Mouse (Mus musculus) forelimb bud, embryonic 11.5 days (tissue): Measurements from ENCODE around the gene Cnot3.
"Not testable (repeated sequence)": the region's sequence is repeated elsewhere in the genome, so short reads cannot be mapped to it uniquely, and the experiment has no call there.

Experiments used
- DNase-seq: peaks from one replicate; pipeline ENCODE4 v3.0.0-alpha.2; 2012; ENCODE audit warnings: low read depth, low spot score

Cnot3 gene

GRCm38 (mm10) chr7:3646641-3647040 lies 1.6 kb downstream of the Cnot3 start:
- DNase-seq: no peak

- DNase-seq: no peak
These were observed 11.9 kb downstream of the Cnot3 start for GRCm38 (mm10) chr7:3656966-3657365.

- DNase-seq: no peak
These were observed 13.5 kb downstream of the Cnot3 start for GRCm38 (mm10) chr7:3658578-3658977.

- no peak for DNase-seq
These were observed 19.6 kb downstream of the Cnot3 start for GRCm38 (mm10) chr7:3664524-3665214.

- peak; percentile 96 for DNase-seq
These were observed 20.4 kb downstream of the Cnot3 start, which contains the start of gene Leng1 for GRCm38 (mm10) chr7:3665215-3666114. Gene Leng1, minus strand, starts transcription at chr7:3665840.

- no peak for DNase-seq
These were observed 21.9 kb downstream of the Cnot3 start for GRCm38 (mm10) chr7:3666921-3667391.

GRCm38 (mm10) chr7:3674507-3675227 lies 29.6 kb downstream of the Cnot3 start:
- peak; percentile 85 for DNase-seq

GRCm38 (mm10) chr7:3675228-3675548 lies 30.1 kb downstream of the Cnot3 start:
- DNase-seq: no peak

- no peak for DNase-seq
These were observed 31.3 kb downstream of the Cnot3 start for GRCm38 (mm10) chr7:3676371-3676770.

GRCm38 (mm10) chr7:3677342-3677741 lies 32.3 kb downstream of the Cnot3 start, which contains the start of gene Tmc4:
Gene Tmc4, minus strand, starts transcription at chr7:3677553.
- DNase-seq: no peak

GRCm38 (mm10) chr7:3683908-3684550 lies 39.0 kb downstream of the Cnot3 start:
- no peak for DNase-seq

GRCm38 (mm10) chr7:3684698-3685097 lies 39.6 kb downstream of the Cnot3 start:
- no peak for DNase-seq

- no peak for DNase-seq
These were observed 40.5 kb downstream of the Cnot3 start for GRCm38 (mm10) chr7:3685400-3686187.

GRCm38 (mm10) chr7:3691919-3692318 lies 46.9 kb downstream of the Cnot3 start:
- no peak for DNase-seq

- DNase-seq: no peak
These were observed 47.4 kb downstream of the Cnot3 start, which contains the start of gene Tsen34 for GRCm38 (mm10) chr7:3692382-3692986. Gene Tsen34, plus strand, starts transcription at chr7:3692863.

GRCm38 (mm10) chr7:3692987-3693808 lies 48.1 kb downstream of the Cnot3 start, which contains the start of gene Mboat7:
Gene Mboat7, minus strand, starts transcription at chr7:3693523.
- DNase-seq: peak; percentile 96

GRCm38 (mm10) chr7:3693809-3694075 lies 48.7 kb downstream of the Cnot3 start:
- no peak for DNase-seq

GRCm38 (mm10) chr7:3694076-3694948 lies 49.2 kb downstream of the Cnot3 start:
- peak; percentile 89 for DNase-seq

- not testable (repeated sequence) for DNase-seq
These were observed 49.9 kb downstream of the Cnot3 start for GRCm38 (mm10) chr7:3694949-3695305.
